Mouse (Mus musculus) embryonic facial prominence, embryonic 12.5 days (tissue): Measurements from ENCODE around the gene Tpx2. TPM values are rescaled to one million over a fixed set of nuclear protein-coding genes. Genes with fewer than 3 reads are reported as not detected.

Experiments
- ATAC-seq: fragments of 200-750 bp; cut with Nextera tagmentation; 2 replicates; pipeline ENCODE4 v1.8.0; 2017; ENCODE audit not compliant: insufficient number of reproducible peaks, insufficient read depth, low FRiP score, low TSS enrichment
- H3K27ac ChIP-seq: fragments of 300-500 bp; sonication (generic); 2 replicates; pipeline ENCODE4 v1.5.1; 2016; ENCODE audit warnings: mild to moderate bottlenecking
- H3K27me3 ChIP-seq: fragments of 300-500 bp; sonication (generic); 2 replicates; pipeline ENCODE4 v1.6.1; 2016; ENCODE audit warnings: mild to moderate bottlenecking, moderate library complexity
- H3K36me3 ChIP-seq: fragments of 300-500 bp; sonication (generic); 2 replicates; pipeline ENCODE4 v1.6.1; 2016; ENCODE audit warnings: mild to moderate bottlenecking
- H3K4me1 ChIP-seq: fragments of 300-500 bp; sonication (generic); 2 replicates; pipeline ENCODE4 v1.6.1; 2016
- H3K4me2 ChIP-seq: fragments of 300-500 bp; sonication (generic); replicated peaks from 2 replicates; pipeline ENCODE4 v1.6.1; 2016; ENCODE audit warnings: mild to moderate bottlenecking, moderate library complexity
- H3K4me3 ChIP-seq: fragments of 300-500 bp; sonication (generic); 2 replicates; pipeline ENCODE4 v1.5.1; 2016; ENCODE audit warnings: mild to moderate bottlenecking
- H3K9ac ChIP-seq: fragments of 300-500 bp; sonication (generic); 2 replicates; pipeline ENCODE4 v1.6.1; 2016; ENCODE audit warnings: mild to moderate bottlenecking, moderate library complexity
- H3K9me3 ChIP-seq: fragments of 300-500 bp; sonication (generic); 2 replicates; pipeline ENCODE4 v1.6.1; 2016; ENCODE audit warnings: mild to moderate bottlenecking, moderate library complexity
- WGBS: fragments of 180-500 bp; shearing (Covaris S2); methylation state at CpG from one replicate; pipeline ENCODE4 v1.1.7; 2016; 5-methylcytosine and 5-hydroxymethylcytosine counted together
- polyA plus RNA-seq: library from polyadenylated mRNA; unstranded; fragments of >200 nt; fragmentation: Nextera tagmentation; extraction: Ambion mirVana; gene quantifications from 2 replicates; pipeline ENCODE4 v1.2.1, GENCODE M21; 2016

Tpx2 gene
- polyA plus RNA-seq, 1 experiment from 2014 or later, result 106 TPM

DNA sequence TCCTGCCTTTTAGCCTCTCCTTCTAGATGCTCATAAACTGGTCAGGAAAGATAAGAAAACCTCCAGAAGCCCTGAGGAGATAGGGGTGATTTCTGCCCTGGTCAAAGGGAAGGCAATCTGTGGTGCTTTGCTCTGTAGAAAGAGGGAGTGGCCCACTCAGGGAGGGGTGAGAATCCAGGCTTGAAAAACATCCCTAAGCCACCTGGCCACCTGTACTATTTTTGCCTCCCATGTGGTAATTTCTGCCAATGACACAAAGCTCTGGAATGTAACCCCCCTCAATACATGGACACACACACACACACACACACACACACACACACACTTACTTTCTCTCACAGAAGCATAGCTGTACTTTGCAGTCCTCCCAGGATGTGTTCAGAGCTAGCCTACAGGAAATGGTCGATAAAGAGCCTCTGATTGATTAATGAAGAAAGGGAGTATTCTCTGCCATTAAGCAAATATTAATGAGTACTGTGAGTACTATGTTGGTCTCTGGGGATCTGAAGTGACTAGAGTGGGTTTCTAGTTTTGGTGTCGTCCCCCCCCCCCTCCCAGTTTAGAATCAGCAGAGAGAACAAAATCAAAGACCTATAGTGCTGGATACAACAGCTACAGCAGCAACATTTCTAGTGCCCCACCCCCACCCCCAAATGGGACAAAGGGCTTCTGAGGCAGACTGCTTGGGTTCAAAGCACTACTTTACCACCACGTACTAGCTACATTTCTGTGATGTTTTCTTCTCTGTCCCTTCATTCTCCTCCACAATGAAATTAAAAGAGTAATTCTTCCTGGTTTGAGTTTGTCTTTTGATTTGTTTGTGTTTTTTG lies 36.2 kb upstream of the Tpx2 start:
- Histone ChIP-seq H3K27me3 (no peaks in the 10 kb centered on the region), H3K4me2 (no peak overlapping the region), H3K27ac (no peak overlapping the region), H3K9me3 (no peaks in the 10 kb centered on the region), H3K36me3 (0 out of 2 replicates have a peak, but pooled peaks cover 4% of the 10 kb centered on the region), H3K4me3 (no peak overlapping the region), H3K4me1 (no peaks in the 10 kb centered on the region; the same call in 1 of the 2 replicates), H3K9ac (no peak overlapping the region)
- 39% methylated on average over 3 of the region's 3 CpGs for WGBS
- 0 out of 2 replicates have a peak, but pooled peaks have one; percentile 66 for ATAC-seq

DNA sequence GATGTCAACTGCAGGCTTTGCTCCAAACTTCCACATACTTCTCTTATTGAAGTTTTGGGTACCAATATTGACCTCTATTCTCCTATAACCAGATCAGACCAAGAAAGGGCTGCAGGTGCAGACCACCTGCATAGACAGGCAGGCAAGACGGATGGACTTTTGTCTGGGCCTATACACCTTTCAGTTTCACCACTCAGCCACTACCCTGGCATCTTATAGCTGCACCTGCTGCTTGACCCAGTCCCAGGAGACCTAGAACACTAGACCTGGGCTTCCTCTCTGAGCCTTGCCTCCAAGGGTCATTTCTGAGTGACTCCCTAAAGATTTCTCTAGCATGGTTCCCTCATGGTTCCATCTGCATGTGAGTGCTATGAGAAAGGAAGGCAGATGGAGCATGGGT lies 34.5 kb upstream of the Tpx2 start:
- 88% methylated on average over 1 of the region's 1 CpGs for WGBS
- H3K4me1 ChIP-seq, result peaks cover 8% of the 10 kb centered on the region
- H3K27me3 ChIP-seq, result no peaks in the 10 kb centered on the region
- H3K36me3 ChIP-seq, result 0 out of 2 replicates have a peak, but pooled peaks cover 4% of the 10 kb centered on the region
- no peaks in the 10 kb centered on the region for H3K9me3 ChIP-seq
- H3K9ac ChIP-seq, result no peak overlapping the region
- no peak overlapping the region for H3K27ac ChIP-seq
- no peak overlapping the region for H3K4me2 ChIP-seq
- ATAC-seq, result no peak
- H3K4me3 ChIP-seq, result no peak overlapping the region

- ATAC-seq, result no peak
- Histone ChIP-seq H3K9me3 (no peaks in the 10 kb centered on the region), H3K4me2 (no peak overlapping the region), H3K36me3 (peaks cover 12% of the 10 kb centered on the region), H3K27ac (no peak overlapping the region), H3K4me1 (peaks cover 11% of the 10 kb centered on the region), H3K27me3 (no peaks in the 10 kb centered on the region), H3K4me3 (no peak overlapping the region), H3K9ac (no peak overlapping the region)
- 84% methylated on average over 6 of the region's 6 CpGs for WGBS
Measured at GRCm38 (mm10) chr2:152814213-152814874, 33.4 kb upstream of the Tpx2 start.

DNA sequence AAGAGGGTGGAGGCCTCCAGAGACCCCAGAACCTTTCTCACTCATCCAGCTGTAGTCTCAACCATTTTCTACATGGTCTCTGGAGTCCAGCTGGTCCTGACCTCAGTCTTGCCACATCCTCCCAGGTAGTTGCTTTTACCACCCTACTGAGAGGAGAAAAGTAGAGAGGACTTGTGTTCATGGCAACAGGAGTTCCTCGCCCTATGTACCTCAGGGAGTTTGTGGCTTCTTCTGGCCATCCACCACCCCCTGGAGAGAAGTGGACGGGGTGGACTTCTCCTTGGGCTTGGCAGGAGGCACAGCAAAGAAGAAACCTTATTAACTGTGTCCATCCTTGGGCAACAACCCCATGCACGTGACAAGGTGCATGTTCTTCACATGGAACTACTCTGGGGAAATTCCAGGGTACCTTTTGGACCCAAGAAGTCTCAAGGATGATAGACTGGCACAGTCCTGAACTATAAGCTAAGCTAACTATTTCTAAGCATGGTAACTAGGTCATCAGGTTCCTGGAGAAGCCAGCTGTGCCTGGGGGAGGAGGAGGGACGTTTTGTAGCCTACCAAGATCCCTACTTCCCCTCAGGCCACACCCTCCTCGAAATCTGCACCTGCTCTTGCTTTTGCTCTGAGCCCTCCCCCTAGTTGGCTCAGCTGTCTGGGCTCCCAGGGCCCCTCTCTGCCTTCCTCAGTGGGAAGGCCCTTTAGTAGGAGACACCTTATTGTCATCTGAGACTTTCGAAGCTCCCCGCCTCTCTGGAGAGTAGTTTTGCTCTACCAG lies 31.7 kb upstream of the Tpx2 start:
- 68% methylated on average over 7 of the region's 7 CpGs for WGBS
- peaks cover 27% of the 10 kb centered on the region for H3K4me1 ChIP-seq

GRCm38 (mm10) chr2:152816657-152817348 lies 31.0 kb upstream of the Tpx2 start:
- Histone ChIP-seq H3K36me3 (peaks cover 21% of the 10 kb centered on the region), H3K9me3 (no peaks in the 10 kb centered on the region), H3K9ac (0 out of 2 replicates have a peak overlapping the region, but pooled peaks have one; percentile 15), H3K27me3 (no peaks in the 10 kb centered on the region), H3K4me2 (no peak overlapping the region), H3K4me1 (peaks cover 34% of the 10 kb centered on the region), H3K27ac (peak overlapping the region; percentile 46; the same call in 1 of the 2 replicates), H3K4me3 (no peak overlapping the region)
- ATAC-seq, result no peak
- WGBS, result 79% methylated on average over 3 of the region's 3 CpGs

More for the DNA sequence above, 31.7 kb upstream of the Tpx2 start:
- no peak overlapping the region for H3K4me3 ChIP-seq
- H3K27ac ChIP-seq, result 0 out of 2 replicates have a peak overlapping the region, but pooled peaks have one; percentile 46
- peaks cover 21% of the 10 kb centered on the region for H3K36me3 ChIP-seq
- H3K9me3 ChIP-seq, result no peaks in the 10 kb centered on the region
- no peak overlapping the region for H3K9ac ChIP-seq
- H3K27me3 ChIP-seq, result no peaks in the 10 kb centered on the region
- H3K4me2 ChIP-seq, result no peak overlapping the region
- no peak for ATAC-seq

DNA sequence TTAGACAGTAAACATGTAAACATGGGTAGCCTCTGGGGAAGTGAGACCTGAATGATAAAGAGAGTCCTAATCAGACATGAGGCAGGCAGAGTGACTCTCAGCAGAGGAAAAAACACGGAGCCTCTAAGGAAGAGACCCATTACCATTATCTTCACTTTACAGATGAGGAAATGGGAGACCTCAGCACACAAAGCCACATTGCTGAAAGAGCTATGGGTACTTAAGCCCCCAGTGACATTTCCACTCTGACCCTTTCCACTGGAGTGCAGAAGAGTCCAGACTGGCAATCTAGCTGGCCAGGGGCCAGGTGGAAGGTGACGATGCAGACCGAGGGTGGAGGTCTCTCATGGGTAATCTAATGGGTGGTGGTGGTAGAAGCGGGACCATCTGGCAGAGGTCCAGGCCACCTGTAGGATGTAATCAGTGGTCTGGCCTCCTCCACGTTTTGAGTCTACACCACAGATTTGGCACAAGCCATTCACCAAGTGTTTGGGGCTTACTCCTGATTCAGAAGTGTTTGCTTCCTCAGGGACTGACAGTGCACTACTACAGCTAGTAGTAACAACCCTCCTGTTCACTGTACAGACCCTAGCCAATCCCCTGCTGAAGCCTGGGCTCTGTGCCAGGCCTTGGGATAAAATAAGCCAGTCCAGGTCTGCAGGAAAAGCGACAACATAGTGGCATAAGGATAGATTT lies 30.0 kb upstream of the Tpx2 start:
- no peak overlapping the region for H3K9ac ChIP-seq
- no peak overlapping the region for H3K4me3 ChIP-seq
- H3K4me2 ChIP-seq, result no peak overlapping the region
- peaks cover 37% of the 10 kb centered on the region for H3K4me1 ChIP-seq
- no peaks in the 10 kb centered on the region for H3K27me3 ChIP-seq
- H3K27ac ChIP-seq, result 0 out of 2 replicates have a peak overlapping the region, but pooled peaks have one; percentile 46
- H3K36me3 ChIP-seq, result peaks cover 21% of the 10 kb centered on the region
- H3K9me3 ChIP-seq, result no peaks in the 10 kb centered on the region
- no peak for ATAC-seq
- 67% methylated on average over 6 of the region's 6 CpGs for WGBS

GRCm38 (mm10) chr2:152818679-152819078 lies 29.1 kb upstream of the Tpx2 start:
- H3K4me1 ChIP-seq, result peaks cover 37% of the 10 kb centered on the region

GRCm38 (mm10) chr2:152819097-152819624 lies 28.6 kb upstream of the Tpx2 start:
- Histone ChIP-seq H3K4me1 (peaks cover 41% of the 10 kb centered on the region), H3K4me2 (no peak overlapping the region), H3K9me3 (no peaks in the 10 kb centered on the region), H3K27ac (no peak overlapping the region), H3K36me3 (peaks cover 21% of the 10 kb centered on the region), H3K4me3 (no peak overlapping the region), H3K9ac (no peak overlapping the region), H3K27me3 (no peaks in the 10 kb centered on the region)
- whole genome bisulfite sequencing, result 97% methylated on average over 3 of the region's 3 CpGs
- ATAC-seq, result no peak

More at GRCm38 (mm10) chr2:152818679-152819078, 29.1 kb upstream of the Tpx2 start:
- no peak overlapping the region for H3K4me3 ChIP-seq
- H3K36me3 ChIP-seq, result peaks cover 21% of the 10 kb centered on the region
- H3K9ac ChIP-seq, result no peak overlapping the region
- 71% methylated on average over 5 of the region's 5 CpGs for WGBS
- no peaks in the 10 kb centered on the region for H3K27me3 ChIP-seq
- no peak for ATAC-seq
- no peak overlapping the region for H3K27ac ChIP-seq
- H3K9me3 ChIP-seq, result no peaks in the 10 kb centered on the region
- H3K4me2 ChIP-seq, result no peak overlapping the region

DNA sequence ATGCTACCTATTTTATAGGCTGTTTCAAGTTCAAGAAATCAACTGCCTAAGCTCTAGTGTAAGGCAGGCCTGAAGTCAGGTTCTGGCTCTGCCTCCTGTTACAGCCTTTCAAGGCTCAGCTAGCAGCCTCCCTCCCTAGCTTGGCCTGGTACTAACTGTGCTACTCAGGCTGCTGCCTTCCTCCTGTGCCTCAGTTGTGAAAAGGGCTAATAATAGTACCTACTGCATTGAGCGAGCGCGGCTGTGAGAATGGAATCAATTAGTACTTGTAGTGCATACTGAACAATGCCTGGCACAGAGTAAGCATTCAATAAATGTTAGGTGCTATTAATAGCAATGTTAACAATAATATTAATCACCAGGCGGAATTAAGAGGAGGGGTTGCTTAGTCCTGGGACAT lies 27.8 kb upstream of the Tpx2 start:
- 48% methylated on average over 4 of the region's 4 CpGs for WGBS
- ATAC-seq, result no peak
- Histone ChIP-seq H3K36me3 (peaks cover 21% of the 10 kb centered on the region), H3K4me3 (no peak overlapping the region), H3K27ac (peak overlapping the region; percentile 80), H3K4me2 (no peak overlapping the region), H3K27me3 (no peaks in the 10 kb centered on the region), H3K9me3 (no peaks in the 10 kb centered on the region), H3K9ac (no peak overlapping the region), H3K4me1 (peaks cover 41% of the 10 kb centered on the region)

GRCm38 (mm10) chr2:152820369-152820768 lies 27.4 kb upstream of the Tpx2 start:
- Histone ChIP-seq H3K4me2 (no peak overlapping the region), H3K4me3 (no peak overlapping the region), H3K9me3 (no peaks in the 10 kb centered on the region), H3K27me3 (no peaks in the 10 kb centered on the region), H3K4me1 (peaks cover 42% of the 10 kb centered on the region), H3K36me3 (peaks cover 21% of the 10 kb centered on the region), H3K27ac (peak overlapping the region; percentile 80), H3K9ac (no peak overlapping the region)
- ATAC-seq, result no peak
- 14% methylated on average over 2 of the region's 2 CpGs for WGBS
